Mouse (Mus musculus) hindbrain, embryonic 14.5 days (tissue): ENCODE measurements around the gene Cdh26. TPM values are rescaled to one million over a fixed set of nuclear protein-coding genes. Genes with fewer than 3 reads are reported as not detected.

Source experiments
- ATAC-seq: fragments of 200-750 bp; cut with Nextera tagmentation; 2 replicates; pipeline ENCODE4 v1.8.0; 2017; ENCODE audit warnings: moderate number of reproducible peaks, mild to moderate bottlenecking, moderate TSS enrichment, moderate library complexity; ENCODE audit not compliant: low FRiP score
- DNase-seq: peaks from one replicate; pipeline ENCODE4 v3.0.0-alpha.2; 2015; ENCODE audit warnings: low spot score
- H3K27ac ChIP-seq: fragments of 300-500 bp; sonication (generic); 2 replicates; pipeline ENCODE4 v1.5.1; 2014; ENCODE audit warnings: mild to moderate bottlenecking, moderate library complexity
- H3K27me3 ChIP-seq: fragments of 300-500 bp; sonication (generic); 2 replicates; pipeline ENCODE4 v1.6.1; 2014; ENCODE audit warnings: mild to moderate bottlenecking, low read length, mixed read lengths; ENCODE audit not compliant: control insufficient read depth, insufficient read depth
- H3K36me3 ChIP-seq: fragments of 300-500 bp; sonication (generic); replicated peaks from 2 replicates; pipeline ENCODE4 v1.6.1; 2014; ENCODE audit not compliant: control insufficient read depth, insufficient read depth
- H3K4me1 ChIP-seq: fragments of 300-500 bp; sonication (generic); replicated peaks from 2 replicates; pipeline ENCODE4 v1.6.1; 2014; ENCODE audit warnings: antibody characterized with exemption, low read length, mixed read lengths; ENCODE audit not compliant: control insufficient read depth, insufficient read depth
- H3K4me2 ChIP-seq: fragments of 300-500 bp; sonication (generic); replicated peaks from 2 replicates; pipeline ENCODE4 v1.6.1; 2014; ENCODE audit warnings: mild to moderate bottlenecking, moderate library complexity
- H3K4me3 ChIP-seq: fragments of 300-500 bp; sonication (generic); replicated peaks from 2 replicates; pipeline ENCODE4 v1.5.1; 2014; ENCODE audit warnings: mild to moderate bottlenecking, low read length
- H3K9ac ChIP-seq: fragments of 300-500 bp; sonication (generic); 2 replicates; pipeline ENCODE4 v1.6.1; 2014
- H3K9me3 ChIP-seq: fragments of 300-500 bp; sonication (generic); 2 replicates; pipeline ENCODE4 v1.6.1; 2016; ENCODE audit warnings: low read length; ENCODE audit not compliant: control insufficient read depth
- WGBS: fragments of 180-500 bp; shearing (Covaris S2); extraction: QIAGEN DNeasy Blood & Tissue Kit; methylation state at CpG from one replicate; pipeline ENCODE4 v1.1.7; 2014; 5-methylcytosine and 5-hydroxymethylcytosine counted together
- polyA plus RNA-seq: library from polyadenylated mRNA; unstranded; fragments of >200 nt; fragmentation: Nextera tagmentation; extraction: Ambion mirVana; gene quantifications from 2 replicates; pipeline ENCODE4 v1.2.1, GENCODE M21; 2014

The Cdh26 gene
- polyA plus RNA-seq, 1 experiment from 2014 or later = 0.21 TPM

GRCm38 (mm10) chr2:178490245-178490920, 60.1 kb downstream of the Cdh26 start:
- no peaks in the 10 kb centered on the region for H3K36me3 ChIP-seq
- no peaks in the 10 kb centered on the region for H3K27me3 ChIP-seq
- no peak overlapping the region for H3K4me2 ChIP-seq
- H3K4me1 ChIP-seq = no peaks in the 10 kb centered on the region
- no peak overlapping the region for H3K27ac ChIP-seq
- no peak for ATAC-seq
- H3K9ac ChIP-seq = no peak overlapping the region
- 63% methylated on average over 9 of the region's 9 CpGs for WGBS
- H3K4me3 ChIP-seq = no peak overlapping the region
- no peak for DNase-seq
- no peaks in the 10 kb centered on the region for H3K9me3 ChIP-seq

- no peaks in the 10 kb centered on the region for H3K27me3 ChIP-seq
- no peak for ATAC-seq
- H3K27ac ChIP-seq = no peak overlapping the region
- H3K9me3 ChIP-seq = no peaks in the 10 kb centered on the region
- H3K36me3 ChIP-seq = no peaks in the 10 kb centered on the region
- no peak overlapping the region for H3K9ac ChIP-seq
- H3K4me2 ChIP-seq = no peak overlapping the region
- 80% methylated on average over 11 of the region's 11 CpGs for WGBS
- DNase-seq = no peak
- no peaks in the 10 kb centered on the region for H3K4me1 ChIP-seq
- no peak overlapping the region for H3K4me3 ChIP-seq
Measured at GRCm38 (mm10) chr2:178494066-178494465, 63.7 kb downstream of the Cdh26 start.

GRCm38 (mm10) chr2:178495816-178496215, 65.5 kb downstream of the Cdh26 start:
- ATAC-seq (no peak), DNase-seq (no peak)
- no peak overlapping the region for H3K9ac ChIP-seq
- H3K27me3 ChIP-seq = no peaks in the 10 kb centered on the region
- H3K9me3 ChIP-seq = no peaks in the 10 kb centered on the region
- H3K36me3 ChIP-seq = no peaks in the 10 kb centered on the region
- 89% methylated on average over 2 of the region's 2 CpGs for WGBS
- H3K4me3 ChIP-seq = no peak overlapping the region
- no peaks in the 10 kb centered on the region for H3K4me1 ChIP-seq
- no peak overlapping the region for H3K27ac ChIP-seq
- H3K4me2 ChIP-seq = no peak overlapping the region

GRCm38 (mm10) chr2:178497900-178498299, 67.6 kb downstream of the Cdh26 start:
- Histone ChIP-seq H3K27me3 (no peaks in the 10 kb centered on the region), H3K4me1 (no peaks in the 10 kb centered on the region), H3K9me3 (no peaks in the 10 kb centered on the region), H3K27ac (no peak overlapping the region), H3K36me3 (no peaks in the 10 kb centered on the region), H3K4me2 (no peak overlapping the region), H3K4me3 (no peak overlapping the region), H3K9ac (no peak overlapping the region)
- 82% methylated on average over 1 of the region's 1 CpGs for WGBS
- ATAC-seq (no peak), DNase-seq (no peak)

GRCm38 (mm10) chr2:178498409-178498808, 68.1 kb downstream of the Cdh26 start:
- ATAC-seq = peak; percentile 66; the same call in 1 of the 2 replicates
- H3K9me3 ChIP-seq = no peaks in the 10 kb centered on the region
- H3K4me2 ChIP-seq = no peak overlapping the region
- H3K27ac ChIP-seq = no peak overlapping the region
- no peak for DNase-seq
- H3K4me1 ChIP-seq = no peaks in the 10 kb centered on the region
- H3K9ac ChIP-seq = no peak overlapping the region
- no peak overlapping the region for H3K4me3 ChIP-seq
- WGBS = 64% methylated on average over 5 of the region's 5 CpGs
- no peaks in the 10 kb centered on the region for H3K27me3 ChIP-seq
- no peaks in the 10 kb centered on the region for H3K36me3 ChIP-seq

- 76% methylated on average over 10 of the region's 10 CpGs for WGBS
- no peak for ATAC-seq
- DNase-seq = no peak
Measured at GRCm38 (mm10) chr2:178502469-178502868, 72.1 kb downstream of the Cdh26 start.

GRCm38 (mm10) chr2:178506056-178506455, 75.7 kb downstream of the Cdh26 start:
- Histone ChIP-seq H3K4me2 (no peak overlapping the region), H3K27me3 (no peaks in the 10 kb centered on the region), H3K4me3 (no peak overlapping the region), H3K9me3 (no peaks in the 10 kb centered on the region), H3K9ac (no peak overlapping the region), H3K36me3 (no peaks in the 10 kb centered on the region), H3K27ac (no peak overlapping the region), H3K4me1 (no peaks in the 10 kb centered on the region)
- DNase-seq = no peak
- WGBS = 79% methylated on average over 12 of the region's 12 CpGs
- ATAC-seq = no peak

More at GRCm38 (mm10) chr2:178502469-178502868, 72.1 kb downstream of the Cdh26 start:
- no peaks in the 10 kb centered on the region for H3K9me3 ChIP-seq
- H3K27me3 ChIP-seq = no peaks in the 10 kb centered on the region
- H3K36me3 ChIP-seq = no peaks in the 10 kb centered on the region
- H3K27ac ChIP-seq = no peak overlapping the region
- no peak overlapping the region for H3K4me3 ChIP-seq
- no peak overlapping the region for H3K4me2 ChIP-seq
- no peaks in the 10 kb centered on the region for H3K4me1 ChIP-seq
- no peak overlapping the region for H3K9ac ChIP-seq

GRCm38 (mm10) chr2:178507379-178508014, 77.2 kb downstream of the Cdh26 start:
- Histone ChIP-seq H3K9me3 (no peaks in the 10 kb centered on the region), H3K4me3 (no peak overlapping the region), H3K9ac (no peak overlapping the region), H3K4me2 (no peak overlapping the region), H3K36me3 (no peaks in the 10 kb centered on the region), H3K27me3 (no peaks in the 10 kb centered on the region), H3K27ac (peak overlapping the region; percentile 24; the same call in 1 of the 2 replicates), H3K4me1 (no peaks in the 10 kb centered on the region)
- WGBS = 44% methylated on average over 6 of the region's 6 CpGs
- ATAC-seq = peak; percentile 75
- DNase-seq = peak; percentile 96

- no peak for DNase-seq
- Histone ChIP-seq H3K4me3 (no peak overlapping the region), H3K9me3 (no peaks in the 10 kb centered on the region), H3K27me3 (no peaks in the 10 kb centered on the region), H3K36me3 (no peaks in the 10 kb centered on the region), H3K4me2 (no peak overlapping the region), H3K4me1 (no peaks in the 10 kb centered on the region), H3K9ac (no peak overlapping the region), H3K27ac (no peak overlapping the region)
- WGBS = 79% methylated on average over 6 of the region's 6 CpGs
- ATAC-seq = no peak
Measured at GRCm38 (mm10) chr2:178508279-178508678, 77.9 kb downstream of the Cdh26 start.
